Mouse (Mus musculus): ENCODE data around the gene Adora3. TPM values are rescaled to one million over a fixed set of nuclear protein-coding genes. Genes with fewer than 3 reads are reported as not detected.
"Not testable (repeated sequence)": the region's sequence is repeated elsewhere in the genome, so short reads cannot be mapped to it uniquely, and the experiment has no call there.

Gene Adora3
- polyA plus RNA-seq, 1 experiment from 2014 or later, result not detected

- no peaks in the 10 kb centered on the region for H3K4me1 ChIP-seq (replicated peaks; ENCODE audit: control insufficient read depth, insufficient read depth, low read length)
- 48% methylated on average over 1 of the region's 1 CpGs for WGBS
- ATAC-seq (replicated peaks; ENCODE audit: low FRiP score) (no peak), DNase-seq (ENCODE audit: low spot score) (no peak)
- H3K4me3 ChIP-seq (ENCODE audit: low read depth, low read length), result no peak overlapping the region
- H3K27me3 ChIP-seq (ENCODE audit: control insufficient read depth, insufficient read depth, low read length), result no peaks in the 10 kb centered on the region
- H3K4me2 ChIP-seq (ENCODE audit: low read depth, low read length, severe bottlenecking), result no peak overlapping the region
- no peak overlapping the region for H3K27ac ChIP-seq (ENCODE audit: low read depth, low read length)
- no peaks in the 10 kb centered on the region for H3K36me3 ChIP-seq (ENCODE audit: control insufficient read depth, insufficient read depth, low read length)
- H3K9me3 ChIP-seq (ENCODE audit: control insufficient read depth, low read length), result no peaks in the 10 kb centered on the region
- no peak overlapping the region for H3K9ac ChIP-seq (ENCODE audit: low read length)
Observed at GRCm38 (mm10) chr3:105915281-105915680, 44.6 kb downstream of the Adora3 start.

GRCm38 (mm10) chr3:105916455-105916854, 45.8 kb downstream of the Adora3 start:
- H3K4me2 ChIP-seq (ENCODE audit: low read depth, low read length, severe bottlenecking); H3K27ac ChIP-seq (ENCODE audit: low read depth, low read length); H3K36me3 ChIP-seq (ENCODE audit: control insufficient read depth, insufficient read depth, low read length); H3K27me3 ChIP-seq (ENCODE audit: control insufficient read depth, insufficient read depth, low read length); ATAC-seq (replicated peaks; ENCODE audit: low FRiP score); H3K9ac ChIP-seq (ENCODE audit: low read length); H3K9me3 ChIP-seq (ENCODE audit: control insufficient read depth, low read length); H3K4me3 ChIP-seq (ENCODE audit: low read depth, low read length); H3K4me1 ChIP-seq (replicated peaks; ENCODE audit: control insufficient read depth, insufficient read depth, low read length); DNase-seq (ENCODE audit: low spot score): not testable (repeated sequence)

GRCm38 (mm10) chr3:105917656-105918354, 47.1 kb downstream of the Adora3 start:
- H3K27ac ChIP-seq (ENCODE audit: low read depth, low read length), result no peak overlapping the region
- no peaks in the 10 kb centered on the region for H3K36me3 ChIP-seq (ENCODE audit: control insufficient read depth, insufficient read depth, low read length)
- no peak for ATAC-seq (replicated peaks; ENCODE audit: low FRiP score)
- 68% methylated on average over 10 of the region's 10 CpGs for WGBS
- no peaks in the 10 kb centered on the region for H3K4me1 ChIP-seq (replicated peaks; ENCODE audit: control insufficient read depth, insufficient read depth, low read length)
- H3K4me2 ChIP-seq (ENCODE audit: low read depth, low read length, severe bottlenecking), result no peak overlapping the region
- no peaks in the 10 kb centered on the region for H3K9me3 ChIP-seq (ENCODE audit: control insufficient read depth, low read length)
- no peak overlapping the region for H3K9ac ChIP-seq (ENCODE audit: low read length)
- DNase-seq (ENCODE audit: low spot score), result peak; percentile 65
- H3K27me3 ChIP-seq (ENCODE audit: control insufficient read depth, insufficient read depth, low read length), result no peaks in the 10 kb centered on the region
- no peak overlapping the region for H3K4me3 ChIP-seq (ENCODE audit: low read depth, low read length)

- H3K27ac ChIP-seq (ENCODE audit: low read depth, low read length), result no peak overlapping the region
- H3K36me3 ChIP-seq (ENCODE audit: control insufficient read depth, insufficient read depth, low read length), result no peaks in the 10 kb centered on the region
- H3K4me1 ChIP-seq (replicated peaks; ENCODE audit: control insufficient read depth, insufficient read depth, low read length), result no peaks in the 10 kb centered on the region
- no peak overlapping the region for H3K9ac ChIP-seq (ENCODE audit: low read length)
- H3K9me3 ChIP-seq (ENCODE audit: control insufficient read depth, low read length), result no peaks in the 10 kb centered on the region
- ATAC-seq (replicated peaks; ENCODE audit: low FRiP score) (no peak), DNase-seq (ENCODE audit: low spot score) (no peak)
- H3K27me3 ChIP-seq (ENCODE audit: control insufficient read depth, insufficient read depth, low read length), result no peaks in the 10 kb centered on the region
- WGBS, result 71% methylated on average over 3 of the region's 3 CpGs
- no peak overlapping the region for H3K4me2 ChIP-seq (ENCODE audit: low read depth, low read length, severe bottlenecking)
- H3K4me3 ChIP-seq (ENCODE audit: low read depth, low read length), result no peak overlapping the region
Observed at GRCm38 (mm10) chr3:105918355-105918745, 47.7 kb downstream of the Adora3 start.

- not testable (repeated sequence) for H3K4me3 ChIP-seq (ENCODE audit: low read depth, low read length); ATAC-seq (replicated peaks; ENCODE audit: low FRiP score); H3K4me2 ChIP-seq (ENCODE audit: low read depth, low read length, severe bottlenecking); H3K27ac ChIP-seq (ENCODE audit: low read depth, low read length); H3K4me1 ChIP-seq (replicated peaks; ENCODE audit: control insufficient read depth, insufficient read depth, low read length); H3K27me3 ChIP-seq (ENCODE audit: control insufficient read depth, insufficient read depth, low read length); H3K9ac ChIP-seq (ENCODE audit: low read length); DNase-seq (ENCODE audit: low spot score); H3K36me3 ChIP-seq (ENCODE audit: control insufficient read depth, insufficient read depth, low read length); H3K9me3 ChIP-seq (ENCODE audit: control insufficient read depth, low read length)
Observed at GRCm38 (mm10) chr3:105920743-105921142, 50.1 kb downstream of the Adora3 start.

GRCm38 (mm10) chr3:105921959-105922358, 51.3 kb downstream of the Adora3 start:
- Histone ChIP-seq H3K4me2 (ENCODE audit: low read depth, low read length, severe bottlenecking) (no peak overlapping the region), H3K9me3 (ENCODE audit: control insufficient read depth, low read length) (no peaks in the 10 kb centered on the region), H3K27ac (ENCODE audit: low read depth, low read length) (no peak overlapping the region), H3K36me3 (ENCODE audit: control insufficient read depth, insufficient read depth, low read length) (no peaks in the 10 kb centered on the region), H3K9ac (ENCODE audit: low read length) (no peak overlapping the region), H3K27me3 (ENCODE audit: control insufficient read depth, insufficient read depth, low read length) (no peaks in the 10 kb centered on the region), H3K4me3 (ENCODE audit: low read depth, low read length) (no peak overlapping the region), H3K4me1 (replicated peaks; ENCODE audit: control insufficient read depth, insufficient read depth, low read length) (no peaks in the 10 kb centered on the region)
- no peak for ATAC-seq (replicated peaks; ENCODE audit: low FRiP score)
- no peak for DNase-seq (ENCODE audit: low spot score)
- 84% methylated on average over 2 of the region's 2 CpGs for WGBS

- H3K36me3 ChIP-seq (ENCODE audit: control insufficient read depth, insufficient read depth, low read length), result no peaks in the 10 kb centered on the region
- no peaks in the 10 kb centered on the region for H3K4me1 ChIP-seq (replicated peaks; ENCODE audit: control insufficient read depth, insufficient read depth, low read length)
- H3K27me3 ChIP-seq (ENCODE audit: control insufficient read depth, insufficient read depth, low read length), result no peaks in the 10 kb centered on the region
- no peak overlapping the region for H3K4me2 ChIP-seq (ENCODE audit: low read depth, low read length, severe bottlenecking)
- ATAC-seq (replicated peaks; ENCODE audit: low FRiP score), result no peak
- H3K4me3 ChIP-seq (ENCODE audit: low read depth, low read length), result no peak overlapping the region
- no peak overlapping the region for H3K27ac ChIP-seq (ENCODE audit: low read depth, low read length)
- DNase-seq (ENCODE audit: low spot score), result no peak
- H3K9me3 ChIP-seq (ENCODE audit: control insufficient read depth, low read length), result no peaks in the 10 kb centered on the region
- 85% methylated on average over 9 of the region's 9 CpGs for WGBS
- H3K9ac ChIP-seq (ENCODE audit: low read length), result no peak overlapping the region
Observed at GRCm38 (mm10) chr3:105924616-105925015, 54.0 kb downstream of the Adora3 start.

- Histone ChIP-seq H3K27me3 (ENCODE audit: control insufficient read depth, insufficient read depth, low read length) (no peaks in the 10 kb centered on the region), H3K4me1 (replicated peaks; ENCODE audit: control insufficient read depth, insufficient read depth, low read length) (no peaks in the 10 kb centered on the region), H3K36me3 (ENCODE audit: control insufficient read depth, insufficient read depth, low read length) (no peaks in the 10 kb centered on the region), H3K9ac (ENCODE audit: low read length) (no peak overlapping the region), H3K4me2 (ENCODE audit: low read depth, low read length, severe bottlenecking) (no peak overlapping the region), H3K27ac (ENCODE audit: low read depth, low read length) (no peak overlapping the region), H3K4me3 (ENCODE audit: low read depth, low read length) (no peak overlapping the region), H3K9me3 (ENCODE audit: control insufficient read depth, low read length) (no peaks in the 10 kb centered on the region)
- DNase-seq (ENCODE audit: low spot score) (no peak), ATAC-seq (replicated peaks; ENCODE audit: low FRiP score) (no peak)
- 88% methylated on average over 7 of the region's 7 CpGs for WGBS
Observed at GRCm38 (mm10) chr3:105927561-105928194, 57.0 kb downstream of the Adora3 start.

GRCm38 (mm10) chr3:105928195-105928569, 57.5 kb downstream of the Adora3 start:
- Histone ChIP-seq H3K27me3 (ENCODE audit: control insufficient read depth, insufficient read depth, low read length) (no peaks in the 10 kb centered on the region), H3K27ac (ENCODE audit: low read depth, low read length) (no peak overlapping the region), H3K4me2 (ENCODE audit: low read depth, low read length, severe bottlenecking) (no peak overlapping the region), H3K9me3 (ENCODE audit: control insufficient read depth, low read length) (no peaks in the 10 kb centered on the region), H3K4me3 (ENCODE audit: low read depth, low read length) (no peak overlapping the region), H3K9ac (ENCODE audit: low read length) (no peak overlapping the region), H3K4me1 (replicated peaks; ENCODE audit: control insufficient read depth, insufficient read depth, low read length) (no peaks in the 10 kb centered on the region), H3K36me3 (ENCODE audit: control insufficient read depth, insufficient read depth, low read length) (no peaks in the 10 kb centered on the region)
- DNase-seq (ENCODE audit: low spot score), result no peak
- 96% methylated on average over 3 of the region's 3 CpGs for WGBS
- ATAC-seq (replicated peaks; ENCODE audit: low FRiP score), result no peak
